Mouse (Mus musculus) C2C12 (cell line): ENCODE data around the gene Pthlh. TPM values are rescaled to one million over a fixed set of nuclear protein-coding genes. Genes with fewer than 3 reads are reported as not detected.
A peak's percentile ranks its signal among the peaks of the same experiment; 100 is the strongest.

Experiments used
- H3K27me3 ChIP-seq: one replicate; pipeline ENCODE4 v1.6.1; 2011; ENCODE audit not compliant: control insufficient read depth, insufficient read depth, insufficient read length
- H3K36me3 ChIP-seq: one replicate; pipeline ENCODE4 v1.6.1; 2011; ENCODE audit not compliant: control insufficient read depth, insufficient read depth
- H3K4me3 ChIP-seq: one replicate; pipeline ENCODE4 v1.5.1; 2011; ENCODE audit warnings: mild to moderate bottlenecking, control low read depth; ENCODE audit not compliant: poor library complexity, insufficient read depth, severe bottlenecking
- H3K79me2 ChIP-seq: one replicate; pipeline ENCODE4 v1.6.1; 2011; ENCODE audit not compliant: control insufficient read depth, insufficient read depth
- H3K79me3 ChIP-seq: one replicate; pipeline ENCODE4 v1.6.1; 2011; ENCODE audit warnings: low read depth, control low read depth
- H3ac ChIP-seq: one replicate; pipeline ENCODE3; 2011; ENCODE audit warnings: low read depth; ENCODE audit not compliant: control insufficient read depth, insufficient read length
- CEBPB ChIP-seq: IDR thresholded peaks from one replicate; pipeline ENCODE4 v1.6.1; 2011; ENCODE audit warnings: low read depth, mild to moderate bottlenecking, control low read depth, moderate library complexity
- CTCF ChIP-seq: IDR thresholded peaks from one replicate; pipeline ENCODE4 v1.5.1; 2011; ENCODE audit not compliant: control insufficient read depth, insufficient read depth, insufficient read length
- FOSL1 ChIP-seq: IDR thresholded peaks from one replicate; pipeline ENCODE4 v1.8.0; 2011; ENCODE audit warnings: mild to moderate bottlenecking, low read length; ENCODE audit not compliant: poor library complexity, insufficient read depth, severe bottlenecking
- MAX ChIP-seq: IDR thresholded peaks from one replicate; pipeline ENCODE4 v1.6.1; 2011; ENCODE audit warnings: mild to moderate bottlenecking, control low read depth
- MYOD1 ChIP-seq: IDR thresholded peaks from one replicate; pipeline ENCODE4 v1.6.1; 2011; ENCODE audit warnings: low read depth; ENCODE audit not compliant: control insufficient read depth, insufficient read length
- MYOG ChIP-seq: IDR thresholded peaks from one replicate; pipeline ENCODE4 v1.6.1; 2011; ENCODE audit not compliant: control insufficient read depth, insufficient read length; ENCODE audit errors: extremely low read depth
- USF1 ChIP-seq: IDR thresholded peaks from one replicate; pipeline ENCODE4 v1.6.1; 2011; ENCODE audit warnings: low read depth, mild to moderate bottlenecking, control low read depth, moderate library complexity
- polyA plus RNA-seq: library from polyadenylated mRNA; unstranded; fragments of >200 nt; fragmentation: generic; extraction: Trizol; gene quantifications from one replicate; pipeline ENCODE4 v1.2.1, GENCODE M21; 2012; ENCODE audit warnings: missing spikeins

Pthlh gene
- polyA plus RNA-seq, 1 experiment: 0.04 TPM

DNA sequence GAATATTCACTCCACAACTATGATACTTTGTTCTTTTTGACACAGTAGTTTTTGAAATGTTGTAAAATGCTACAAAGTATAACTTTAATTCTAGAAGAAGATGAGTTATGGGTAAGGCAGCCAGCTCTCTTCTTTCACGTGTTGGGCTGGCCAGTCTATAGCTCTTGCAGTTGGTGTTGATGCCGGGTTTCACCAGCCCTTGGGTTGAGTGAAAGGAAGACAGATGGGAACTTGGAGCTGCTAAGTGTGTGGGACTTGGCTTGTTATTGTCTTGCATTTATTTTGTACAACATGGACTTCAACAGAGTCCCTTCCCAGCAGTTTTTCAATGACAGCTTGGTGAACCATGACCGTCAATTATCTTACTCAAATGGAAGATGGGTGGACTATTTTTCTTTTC is 16.2 kb downstream of the Pthlh start:
- no peak for TF ChIP-seq MAX
- TF ChIP-seq MYOD1: no peak
- no peak for TF ChIP-seq CTCF
- TF ChIP-seq MYOG: no peak
- no peak for TF ChIP-seq USF1
- no peak for TF ChIP-seq FOSL1
- no peak for TF ChIP-seq CEBPB
- Histone ChIP-seq H3K4me3 (no peak overlapping the region), H3K36me3 (no peaks in the 10 kb centered on the region), H3ac (no peak overlapping the region), H3K27me3 (no peaks in the 10 kb centered on the region), H3K79me3 (no peaks in the 10 kb centered on the region), H3K79me2 (no peaks in the 10 kb centered on the region)

DNA sequence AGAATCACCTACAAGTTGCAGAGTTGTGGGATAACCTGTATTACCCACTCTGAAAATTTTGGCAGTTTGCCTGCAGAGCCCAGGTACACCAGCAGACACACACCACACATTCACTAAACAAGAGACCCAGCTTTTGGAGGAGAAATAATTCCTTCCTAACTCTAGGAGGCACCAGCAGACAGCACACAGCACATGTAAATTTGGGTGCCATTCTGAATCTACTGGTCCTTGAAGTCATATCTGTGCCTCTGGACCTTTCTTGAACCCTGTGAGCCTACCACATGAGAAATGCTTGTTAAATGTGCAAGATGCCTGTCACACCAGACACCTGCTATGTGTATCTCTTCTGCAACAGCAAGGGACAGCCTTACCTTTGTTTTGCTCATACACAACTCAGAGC is 19.7 kb downstream of the Pthlh start:
- no peak overlapping the region for H3ac ChIP-seq
- no peaks in the 10 kb centered on the region for H3K27me3 ChIP-seq
- no peak overlapping the region for H3K4me3 ChIP-seq
- no peaks in the 10 kb centered on the region for H3K36me3 ChIP-seq
- no peaks in the 10 kb centered on the region for H3K79me2 ChIP-seq
- H3K79me3 ChIP-seq: no peaks in the 10 kb centered on the region
- no peak for TF ChIP-seq MYOD1
- no peak for TF ChIP-seq CTCF
- no peak for TF ChIP-seq MAX
- TF ChIP-seq CEBPB: no peak
- no peak for TF ChIP-seq FOSL1
- TF ChIP-seq MYOG: no peak
- TF ChIP-seq USF1: no peak

DNA sequence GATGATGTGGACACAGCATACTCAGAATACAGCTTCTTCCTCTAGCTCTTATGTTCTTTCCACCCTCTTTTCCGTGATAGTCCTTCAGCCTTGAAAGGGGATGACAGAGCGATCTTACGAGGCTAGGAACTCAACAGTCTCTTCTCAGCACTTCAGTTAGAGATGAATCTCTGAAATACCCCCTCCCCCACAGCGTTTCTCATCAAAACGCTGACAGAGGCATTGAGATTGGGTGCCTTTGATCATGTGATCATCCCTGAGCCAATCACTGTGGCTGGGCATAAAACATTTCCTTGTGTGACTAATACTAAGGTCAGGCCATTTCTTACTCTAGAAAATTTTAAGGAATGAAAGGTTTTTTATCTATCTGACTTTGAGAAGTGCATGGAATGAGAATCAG is 20.3 kb downstream of the Pthlh start:
- Histone ChIP-seq H3K4me3 (no peak overlapping the region), H3ac (no peak overlapping the region), H3K79me2 (no peaks in the 10 kb centered on the region), H3K36me3 (no peaks in the 10 kb centered on the region), H3K79me3 (no peaks in the 10 kb centered on the region), H3K27me3 (no peaks in the 10 kb centered on the region)
- TF ChIP-seq MAX (no peak), USF1 (peak; percentile 82)

DNA sequence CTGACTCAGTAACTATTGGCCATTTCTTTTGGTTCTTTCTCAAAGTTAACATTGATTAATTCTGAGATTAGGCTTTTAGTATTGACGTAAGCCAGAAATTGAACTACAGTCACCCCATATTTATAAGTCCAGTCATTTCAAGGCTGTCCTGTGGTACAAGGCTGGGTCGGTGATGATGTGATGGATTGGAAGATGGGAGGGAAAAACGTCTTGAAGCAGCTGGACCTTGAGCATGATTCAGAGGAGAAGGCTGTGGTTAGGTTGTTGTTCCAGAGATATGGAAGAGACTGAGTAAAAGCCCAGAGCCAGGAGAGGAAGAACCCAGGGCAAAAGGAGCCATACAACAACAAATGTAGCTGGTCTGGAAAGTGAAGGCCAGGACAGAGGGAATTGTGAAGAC is 22.4 kb downstream of the Pthlh start:
- Histone ChIP-seq H3K79me3 (no peaks in the 10 kb centered on the region), H3K27me3 (no peaks in the 10 kb centered on the region), H3ac (no peak overlapping the region), H3K36me3 (no peaks in the 10 kb centered on the region), H3K79me2 (no peaks in the 10 kb centered on the region), H3K4me3 (no peak overlapping the region)
- TF ChIP-seq FOSL1: no peak
- TF ChIP-seq MYOG: no peak
- no peak for TF ChIP-seq USF1
- no peak for TF ChIP-seq CEBPB
- TF ChIP-seq CTCF: no peak
- TF ChIP-seq MAX: no peak
- TF ChIP-seq MYOD1: no peak

DNA sequence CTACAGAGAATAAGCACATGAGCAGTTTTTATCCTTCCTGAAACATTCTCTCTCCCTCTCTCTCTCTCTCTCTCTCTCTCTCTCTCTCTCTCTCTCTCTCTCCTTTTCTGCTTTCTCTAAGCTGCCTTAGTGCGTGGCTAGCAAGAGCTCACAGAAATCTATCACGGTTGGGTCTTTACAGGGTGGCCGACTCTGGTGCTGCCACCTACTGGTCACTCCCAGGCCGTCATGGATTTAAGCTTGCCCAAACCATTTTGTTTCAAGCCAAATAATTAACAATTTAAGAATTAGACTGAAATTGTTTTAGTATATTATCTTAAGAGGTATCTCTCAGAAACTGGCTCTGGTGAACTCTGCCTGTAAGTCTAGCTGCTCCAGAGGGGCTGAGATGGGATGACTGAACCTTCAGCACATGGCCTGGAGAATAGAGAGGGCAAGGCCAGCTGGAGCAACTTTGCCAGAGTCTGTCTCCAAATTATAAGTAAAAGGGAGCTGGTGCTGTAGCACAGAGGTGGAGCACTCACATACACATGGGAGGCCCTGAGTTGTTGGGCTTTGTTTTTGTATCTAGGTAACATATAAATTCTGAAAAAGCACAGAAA is 23.7 kb downstream of the Pthlh start:
- H3ac ChIP-seq: no peak overlapping the region
- H3K27me3 ChIP-seq: no peaks in the 10 kb centered on the region

DNA sequence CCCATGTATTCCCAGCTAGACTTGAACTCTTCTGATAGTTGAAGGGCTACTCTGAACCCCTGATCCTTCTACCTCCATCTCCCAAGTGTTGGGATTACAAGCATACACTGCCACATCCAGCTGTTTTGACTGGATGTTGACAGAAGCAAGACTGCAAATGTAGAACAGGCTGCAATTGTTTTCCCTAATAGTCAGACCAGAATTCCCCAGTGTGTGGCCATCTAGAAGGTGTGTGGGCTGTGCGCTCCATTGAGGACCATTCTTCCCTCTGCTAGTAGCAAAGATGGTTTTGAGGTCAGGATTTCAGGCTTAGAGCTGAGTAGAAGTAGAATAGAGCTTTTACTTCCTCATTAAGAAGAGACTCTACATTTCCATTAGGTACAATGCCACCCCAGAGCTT is 37.3 kb downstream of the Pthlh start:
- H3ac ChIP-seq: no peak overlapping the region
- H3K4me3 ChIP-seq: no peak overlapping the region

More for the DNA sequence above, 23.7 kb downstream of the Pthlh start:
- Histone ChIP-seq H3K36me3 (no peaks in the 10 kb centered on the region), H3K79me3 (no peaks in the 10 kb centered on the region), H3K4me3 (no peak overlapping the region), H3K79me2 (no peaks in the 10 kb centered on the region)
- no peak for TF ChIP-seq CEBPB
- peak; percentile 16 for TF ChIP-seq CTCF

DNA sequence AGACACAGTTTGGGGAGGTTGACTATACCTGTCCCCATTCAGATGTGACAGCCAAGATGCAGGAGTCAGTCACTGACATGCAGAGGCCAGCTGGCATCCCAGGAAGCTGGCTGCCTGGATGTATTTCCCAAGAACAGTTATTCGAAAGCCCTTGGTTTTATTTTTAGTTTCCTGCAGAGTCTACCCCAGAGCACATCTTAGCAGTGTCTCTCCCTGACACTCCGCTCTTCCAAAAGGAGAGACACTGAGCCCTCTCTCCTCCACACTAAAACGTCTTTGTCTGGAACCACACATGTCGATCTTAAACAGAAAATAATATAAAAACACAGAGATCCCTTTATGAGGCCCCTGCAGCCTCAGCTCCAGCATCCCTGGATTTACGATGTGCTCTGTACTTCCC is 44.9 kb downstream of the Pthlh start:
- Histone ChIP-seq H3ac (no peak overlapping the region), H3K4me3 (no peak overlapping the region), H3K36me3 (no peaks in the 10 kb centered on the region), H3K79me3 (no peaks in the 10 kb centered on the region), H3K79me2 (no peaks in the 10 kb centered on the region), H3K27me3 (peaks cover 3% of the 10 kb centered on the region)
- no peak for TF ChIP-seq CTCF
- TF ChIP-seq CEBPB: no peak

More for the DNA sequence above, 37.3 kb downstream of the Pthlh start:
- Histone ChIP-seq H3K79me3 (no peaks in the 10 kb centered on the region), H3K79me2 (no peaks in the 10 kb centered on the region), H3K36me3 (no peaks in the 10 kb centered on the region), H3K27me3 (peaks cover 10% of the 10 kb centered on the region)
- no peak for TF ChIP-seq CTCF
- no peak for TF ChIP-seq MYOG
